Mouse (Mus musculus) B cell, adult 2 months (primary cell): Measurements from ENCODE around the gene H1f0.

Experiments
- DNase-seq, 2 experiments: peaks; one replicate each; pipeline ENCODE4 v3.0.0; 2022

The H1f0 gene

DNA sequence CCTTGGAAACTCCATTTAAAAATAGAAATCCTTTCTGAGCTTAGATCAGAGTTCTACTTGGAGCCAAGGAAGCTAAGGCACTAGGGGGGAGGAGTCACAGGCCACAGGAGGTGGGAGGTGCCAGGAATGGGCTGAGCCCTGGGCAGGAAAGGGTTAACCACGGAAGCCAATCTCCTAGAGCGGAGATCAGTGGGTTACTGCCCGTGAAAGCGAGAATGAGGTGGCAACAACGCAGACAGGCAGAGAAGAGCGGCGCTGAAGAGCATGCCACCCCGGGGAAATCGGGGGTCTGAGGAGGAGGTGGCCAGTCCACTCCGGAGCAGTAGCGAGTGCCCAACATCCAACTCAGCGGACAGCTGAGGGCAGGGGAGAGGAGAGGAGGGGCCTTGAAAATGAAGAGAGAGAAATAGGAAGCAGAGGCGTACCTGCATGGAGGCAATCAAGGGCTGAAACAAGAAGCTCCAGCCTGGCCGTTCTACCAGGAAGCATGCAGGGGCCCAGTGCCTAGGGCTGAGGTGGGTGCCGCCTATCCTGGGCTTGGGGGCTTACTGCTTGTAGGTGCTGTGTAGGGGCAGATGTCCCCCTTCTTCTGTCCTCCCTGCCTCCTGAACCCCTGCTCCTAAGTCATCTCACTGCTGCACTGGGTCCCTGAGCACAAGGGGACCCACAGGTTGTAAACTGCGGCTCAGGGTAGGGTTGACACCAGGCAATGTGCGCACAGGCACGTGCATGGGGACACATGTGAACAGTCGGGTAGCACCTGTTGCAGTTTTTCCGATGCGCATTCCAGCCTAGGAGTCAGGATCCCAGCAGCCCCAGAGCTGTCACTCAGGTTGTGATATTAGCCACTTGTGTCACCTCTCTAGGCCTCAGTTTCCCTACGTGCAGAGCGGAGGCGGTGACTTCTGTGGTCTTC, 12.5 kb downstream of the H1f0 start:
- DNase-seq = no peak

- DNase-seq = no peak
These were observed 13.3 kb downstream of the H1f0 start, which contains the start of gene Galr3 for GRCm38 (mm10) chr15:79041585-79041984. TSS of gene Galr3 (plus strand) at chr15:79041885.

GRCm38 (mm10) chr15:79042721-79043491, 14.7 kb downstream of the H1f0 start:
- DNase-seq = no peak

DNA sequence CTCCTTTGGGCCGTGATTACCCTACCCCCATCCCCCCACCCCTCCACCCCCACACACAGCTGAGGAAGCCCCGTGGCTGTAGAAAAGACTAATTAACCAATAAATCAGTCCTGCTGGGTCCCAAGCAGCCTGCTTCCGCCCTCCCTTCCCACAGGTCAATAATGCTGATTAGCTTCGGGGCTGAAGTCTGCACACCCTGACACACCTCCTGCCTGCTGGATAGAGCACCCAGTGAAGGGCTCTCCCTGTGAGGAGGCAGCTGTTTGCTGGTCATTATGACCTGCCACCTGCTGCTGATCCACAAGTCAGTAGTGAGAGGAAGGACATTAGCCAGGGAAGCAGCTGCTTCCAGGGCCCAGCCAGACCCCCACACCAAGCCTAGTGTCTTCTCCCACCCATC, 16.6 kb downstream of the H1f0 start:
- no peak for DNase-seq

- DNase-seq = no peak
These were observed 19.9 kb downstream of the H1f0 start for GRCm38 (mm10) chr15:79048186-79048585.

- no peak for DNase-seq
These were observed 22.1 kb downstream of the H1f0 start for GRCm38 (mm10) chr15:79050160-79050845.

GRCm38 (mm10) chr15:79050964-79051363, 22.7 kb downstream of the H1f0 start:
- DNase-seq = no peak

DNA sequence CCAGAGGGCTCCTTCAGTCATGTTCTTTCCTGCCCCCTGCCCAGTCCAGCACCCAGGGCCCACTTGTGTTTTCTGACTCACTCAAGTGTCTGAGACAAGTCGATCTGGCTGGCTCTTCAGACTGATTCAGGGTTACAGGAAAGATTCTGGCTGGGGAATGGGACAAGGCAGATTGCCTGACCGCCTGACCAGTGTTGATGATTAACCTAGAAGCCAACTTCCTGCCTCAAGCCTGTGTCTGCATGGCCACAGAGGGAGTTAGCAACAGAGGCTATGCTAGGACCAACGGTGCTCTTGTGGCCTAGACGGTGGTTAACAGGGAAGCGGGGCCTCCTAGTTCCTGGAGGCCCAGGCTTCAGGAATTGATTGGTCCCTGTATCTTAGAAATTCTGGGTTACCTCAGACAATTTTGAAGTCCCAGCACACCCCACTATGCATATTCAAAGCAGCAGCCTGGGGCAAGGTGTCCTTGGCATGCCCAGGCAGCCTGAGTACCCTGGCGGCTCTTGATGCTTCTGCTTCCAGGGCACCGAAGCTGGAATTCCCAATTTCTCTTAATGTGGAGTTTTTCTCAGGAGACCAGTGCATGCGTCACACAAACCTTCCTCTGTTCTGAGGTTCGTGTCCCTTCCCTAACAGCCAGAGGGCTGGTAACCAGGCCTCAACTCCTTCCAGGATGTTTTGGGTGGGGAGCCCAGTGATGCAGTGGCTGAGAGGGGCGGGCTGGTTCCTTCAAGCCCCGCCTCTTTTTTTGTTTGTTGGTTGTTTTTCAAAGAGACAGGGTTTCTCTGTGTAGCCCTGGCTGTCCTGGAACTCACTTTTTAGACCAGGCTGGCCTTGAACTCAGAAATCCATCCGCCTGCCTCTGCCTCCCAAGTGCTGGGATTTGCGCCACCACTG, 23.5 kb downstream of the H1f0 start:
- DNase-seq = no peak

GRCm38 (mm10) chr15:79052366-79052765, 24.1 kb downstream of the H1f0 start:
- DNase-seq = no peak

DNA sequence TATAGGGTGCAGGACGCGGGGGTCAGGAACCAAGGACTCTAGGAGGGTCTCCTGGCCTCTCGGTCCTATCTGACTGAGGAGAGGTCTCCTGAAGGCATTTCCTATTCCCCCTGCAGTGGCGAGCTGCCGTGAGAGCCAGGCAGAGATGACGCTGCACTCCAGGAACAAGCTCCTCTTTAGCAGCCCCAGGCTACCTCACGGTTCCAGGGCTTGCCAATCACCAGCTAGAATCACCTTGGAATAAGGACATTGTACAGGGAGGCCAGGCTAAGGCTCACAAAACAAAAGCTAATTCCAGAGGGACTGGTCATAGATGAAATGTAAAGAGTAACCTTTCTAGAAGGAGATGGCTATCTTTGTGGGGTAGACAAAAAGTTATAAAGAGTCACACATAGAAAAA, 28.4 kb downstream of the H1f0 start:
- DNase-seq = no peak

- no peak for DNase-seq
These were observed 29.6 kb downstream of the H1f0 start for GRCm38 (mm10) chr15:79057850-79058249.

GRCm38 (mm10) chr15:79060887-79061565, 32.8 kb downstream of the H1f0 start:
- no peak for DNase-seq

DNA sequence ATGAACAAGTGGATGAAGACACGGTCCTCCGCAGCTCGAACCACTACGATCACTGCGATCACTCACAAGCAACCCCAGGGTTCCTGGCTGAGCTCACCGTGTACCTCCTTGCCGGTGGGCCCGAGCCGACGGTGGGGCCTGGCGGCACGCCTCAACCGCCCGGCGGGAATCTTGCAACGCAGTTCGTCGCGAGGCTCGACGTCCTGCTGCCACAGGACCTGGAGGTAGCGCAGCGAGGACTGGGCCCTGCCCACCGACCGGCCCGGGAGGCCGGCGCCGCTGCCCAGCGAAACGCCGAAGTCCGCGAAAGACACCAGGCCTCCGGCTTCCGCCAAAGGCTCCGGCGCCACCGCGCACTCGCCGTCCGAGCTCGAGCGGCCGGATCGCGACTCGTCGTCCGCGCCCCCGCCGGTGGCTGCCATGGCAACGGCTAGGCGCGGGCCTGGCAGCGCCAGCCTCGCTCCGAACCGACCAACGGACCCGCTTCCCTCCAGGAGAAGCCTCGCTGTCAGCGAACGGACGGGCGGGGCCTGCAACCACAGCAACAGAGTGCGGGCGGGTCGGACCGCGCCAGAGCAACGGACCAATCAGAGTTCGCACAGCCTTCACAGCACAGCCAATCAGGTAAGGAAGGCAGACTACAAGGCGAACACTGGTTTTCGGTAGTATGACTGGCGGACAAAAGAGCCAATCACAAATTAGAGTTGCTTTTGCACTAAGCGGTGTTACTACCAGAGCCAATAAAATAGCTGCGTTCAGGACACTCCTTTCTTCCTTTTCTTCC, 34.3 kb downstream of the H1f0 start, which contains the start of gene Ankrd54:
Ankrd54 (minus strand) TSS at position 518 of the 784 bp plus-strand sequence.
- DNase-seq = peak; percentile 92 to 94

DNA sequence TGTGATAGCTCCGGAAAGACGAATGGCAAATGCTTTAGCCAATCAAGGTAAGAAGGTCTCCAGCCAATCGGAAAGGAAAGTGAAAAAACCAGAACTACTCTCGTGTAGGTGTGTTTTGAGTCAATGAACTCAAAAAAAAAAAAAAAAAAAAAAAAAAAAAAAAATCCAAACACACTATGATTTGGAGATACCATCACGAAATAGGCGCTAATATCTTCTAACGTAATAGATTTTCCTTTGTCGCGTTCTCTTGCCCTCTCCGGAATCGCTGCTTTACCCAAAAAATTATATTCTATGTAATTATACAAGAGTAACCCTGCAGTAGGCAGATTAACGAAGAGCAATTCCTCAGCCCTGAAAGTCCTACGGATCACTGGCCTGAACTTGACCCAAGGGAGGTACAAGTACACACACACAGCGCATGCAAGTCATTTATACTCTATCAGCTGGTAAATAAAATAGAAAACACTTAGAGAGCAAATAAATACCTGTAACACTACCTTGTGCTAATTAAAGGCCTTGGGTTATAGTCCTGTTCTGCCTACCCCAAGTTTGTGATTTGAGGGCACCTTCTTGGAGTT, 35.0 kb downstream of the H1f0 start:
- no peak for DNase-seq

DNA sequence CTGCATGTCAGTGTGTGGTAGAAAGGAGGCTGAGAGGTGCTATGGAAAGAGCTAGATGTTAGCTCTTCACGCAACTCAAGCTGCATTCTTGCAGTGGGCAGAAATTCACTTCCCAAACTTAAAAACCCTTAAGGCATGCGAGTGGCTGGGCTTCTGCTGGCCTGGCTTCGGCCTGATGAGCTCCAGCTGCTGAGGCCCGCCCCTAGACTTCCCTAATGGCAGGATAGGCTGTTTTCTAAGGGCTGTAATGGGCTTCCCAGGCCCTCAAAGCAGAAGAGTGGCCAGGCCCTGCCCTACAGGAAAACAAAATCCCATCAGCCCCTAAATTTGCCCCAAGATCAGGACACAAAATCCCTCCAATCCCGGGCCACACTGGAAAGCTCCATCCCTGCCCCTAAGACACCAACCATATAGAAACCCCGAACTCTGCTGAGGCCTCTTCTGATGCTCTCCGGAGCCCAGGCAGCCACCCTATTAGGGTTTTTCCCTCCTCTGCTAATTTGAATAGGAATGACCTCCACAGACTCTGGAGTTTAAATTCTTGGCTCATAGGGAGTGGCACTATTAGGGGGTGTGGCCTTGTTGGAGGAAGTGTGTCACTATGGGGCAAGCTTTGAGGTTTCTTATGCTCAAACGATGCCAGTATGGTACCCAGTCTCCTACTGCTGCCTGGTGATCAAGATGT, 37.0 kb downstream of the H1f0 start:
- no peak for DNase-seq

- DNase-seq = no peak
These were observed 38.0 kb downstream of the H1f0 start for GRCm38 (mm10) chr15:79066276-79066675.

DNA sequence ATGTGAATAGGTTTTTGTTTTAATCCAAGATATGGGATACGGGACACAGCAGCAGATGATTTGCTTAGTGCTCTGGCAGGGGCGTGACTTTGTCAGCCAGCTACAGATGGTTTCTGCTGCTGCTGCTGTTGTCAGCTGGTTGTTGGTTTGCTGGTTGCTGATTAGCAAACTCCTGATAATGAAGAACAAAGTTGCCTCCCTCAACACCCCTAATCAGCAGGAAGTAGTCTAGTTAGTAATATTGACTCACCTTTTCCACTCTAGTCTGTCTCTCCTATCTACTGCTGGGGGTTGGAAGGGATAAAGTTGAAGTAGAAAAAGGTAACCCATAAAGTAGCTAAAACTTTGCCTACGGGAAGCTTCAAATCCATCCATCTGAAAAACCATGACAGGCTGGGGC, 39.4 kb downstream of the H1f0 start:
- DNase-seq = no peak

DNA sequence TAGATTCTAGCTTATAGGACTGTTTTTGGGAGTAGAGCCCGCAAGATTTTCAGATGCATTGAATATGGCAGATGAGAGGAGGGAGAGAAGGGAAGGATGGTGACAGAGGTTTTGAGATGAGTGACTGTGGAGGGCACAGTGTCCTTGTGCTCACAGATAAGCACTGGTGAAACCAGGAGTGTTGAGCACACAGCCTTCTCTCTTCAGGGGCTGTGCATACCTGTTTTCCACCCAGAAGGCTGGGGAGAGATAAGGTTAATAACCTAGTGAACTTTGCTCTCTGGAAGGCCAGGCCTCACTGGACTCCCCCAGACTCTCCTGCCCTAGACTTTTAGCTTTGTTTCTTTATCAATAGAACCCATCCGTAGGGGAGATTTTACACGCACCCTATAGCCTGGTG, 40.2 kb downstream of the H1f0 start:
- no peak for DNase-seq
